Mouse (Mus musculus): ENCODE measurements around the gene Shank2. TPM values are rescaled to one million over a fixed set of nuclear protein-coding genes. Genes with fewer than 3 reads are reported as not detected.

Shank2 gene
- polyA plus RNA-seq, 1 experiment from 2014 or later: 9.7 TPM

DNA sequence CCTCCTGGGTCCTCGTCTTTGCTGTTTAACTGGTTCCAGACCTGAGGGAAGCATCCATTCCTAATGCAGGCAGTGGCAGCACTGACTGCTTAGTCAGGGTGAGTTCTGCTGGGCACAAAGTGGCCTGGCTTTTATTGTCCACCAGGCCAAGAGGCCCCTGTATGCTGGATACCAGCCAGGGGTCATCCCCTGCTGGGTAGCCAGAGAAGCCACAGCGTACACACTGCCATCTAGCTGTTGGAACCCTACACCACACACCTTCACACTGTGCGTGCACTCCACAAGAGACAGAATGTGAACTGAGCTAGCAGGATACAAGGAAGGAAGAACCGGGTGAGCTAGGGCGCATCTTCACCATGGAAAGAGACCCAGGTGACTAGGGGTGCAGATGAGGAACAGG lies 233.1 kb downstream of the Shank2 start:
- no peak overlapping the region for H3K4me3 ChIP-seq (replicated peaks; ENCODE audit: low read length)
- 59% methylated on average over 5 of the region's 5 CpGs for WGBS
- peaks cover 39% of the 10 kb centered on the region for H3K4me1 ChIP-seq (replicated peaks; ENCODE audit: control insufficient read depth, insufficient read depth, low read length)
- ATAC-seq: no peak
- H3K9me3 ChIP-seq (ENCODE audit: control insufficient read depth, low read length): no peaks in the 10 kb centered on the region
- no peak overlapping the region for H3K9ac ChIP-seq (replicated peaks; ENCODE audit: low read depth, low read length)
- H3K36me3 ChIP-seq (ENCODE audit: control insufficient read depth, insufficient read depth): no peaks in the 10 kb centered on the region
- H3K27ac ChIP-seq (ENCODE audit: low read length): no peak overlapping the region
- no peak overlapping the region for H3K4me2 ChIP-seq (ENCODE audit: low read length)
- no peaks in the 10 kb centered on the region for H3K27me3 ChIP-seq (replicated peaks; ENCODE audit: control insufficient read depth, insufficient read depth, low read length)

DNA sequence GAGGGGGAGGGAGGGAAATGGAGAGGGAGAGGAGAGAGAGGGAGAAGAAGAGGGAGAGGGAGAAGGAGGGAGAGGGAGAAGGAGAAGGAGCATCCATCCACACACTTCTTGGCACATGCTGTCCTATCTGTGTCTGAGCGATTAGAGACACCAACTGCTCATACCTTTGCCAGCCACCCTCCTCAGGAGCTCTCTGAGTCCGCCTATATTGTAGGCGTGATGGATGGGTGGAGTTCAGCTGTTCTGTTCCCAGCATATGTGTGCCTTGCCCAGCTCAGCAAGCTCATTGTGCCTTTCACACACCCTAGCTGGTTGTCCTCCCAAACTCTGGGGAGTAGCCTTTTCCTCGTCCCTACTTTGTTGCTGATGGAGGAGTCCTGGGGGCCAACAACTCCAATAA lies 233.8 kb downstream of the Shank2 start:
- H3K4me2 ChIP-seq (ENCODE audit: low read length): no peak overlapping the region
- H3K4me1 ChIP-seq (replicated peaks; ENCODE audit: control insufficient read depth, insufficient read depth, low read length): peaks cover 46% of the 10 kb centered on the region
- no peak overlapping the region for H3K4me3 ChIP-seq (replicated peaks; ENCODE audit: low read length)
- no peaks in the 10 kb centered on the region for H3K9me3 ChIP-seq (ENCODE audit: control insufficient read depth, low read length)
- no peak for ATAC-seq
- H3K9ac ChIP-seq (replicated peaks; ENCODE audit: low read depth, low read length): no peak overlapping the region
- H3K27me3 ChIP-seq (replicated peaks; ENCODE audit: control insufficient read depth, insufficient read depth, low read length): no peaks in the 10 kb centered on the region
- H3K27ac ChIP-seq (ENCODE audit: low read length): no peak overlapping the region
- 72% methylated on average over 4 of the region's 4 CpGs for WGBS
- no peaks in the 10 kb centered on the region for H3K36me3 ChIP-seq (ENCODE audit: control insufficient read depth, insufficient read depth)

DNA sequence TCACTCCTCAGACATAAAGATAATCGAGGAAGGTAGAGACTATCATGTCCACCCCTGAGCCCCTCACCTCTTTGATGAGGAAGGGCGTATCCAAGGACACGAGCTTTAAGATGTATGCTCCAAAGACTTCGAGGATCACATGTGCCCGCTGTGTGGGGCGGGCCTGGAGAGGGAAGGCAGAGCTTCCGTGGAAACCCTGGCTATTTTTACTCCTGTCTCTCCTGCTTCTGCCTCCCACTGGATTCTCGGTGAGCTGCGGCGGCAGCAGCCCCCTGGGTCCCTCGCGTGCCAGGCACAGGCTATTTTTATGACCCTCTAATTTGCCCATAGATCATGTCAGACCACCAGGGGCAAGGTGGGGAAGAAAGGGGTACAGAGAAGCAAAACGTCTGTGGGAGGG lies 235.1 kb downstream of the Shank2 start:
- Histone ChIP-seq H3K9ac (replicated peaks; ENCODE audit: low read depth, low read length) (no peak overlapping the region), H3K9me3 (ENCODE audit: control insufficient read depth, low read length) (no peaks in the 10 kb centered on the region), H3K4me1 (replicated peaks; ENCODE audit: control insufficient read depth, insufficient read depth, low read length) (peaks cover 52% of the 10 kb centered on the region), H3K4me3 (replicated peaks; ENCODE audit: low read length) (no peak overlapping the region), H3K36me3 (ENCODE audit: control insufficient read depth, insufficient read depth) (no peaks in the 10 kb centered on the region), H3K27me3 (replicated peaks; ENCODE audit: control insufficient read depth, insufficient read depth, low read length) (no peaks in the 10 kb centered on the region), H3K27ac (ENCODE audit: low read length) (no peak overlapping the region), H3K4me2 (ENCODE audit: low read length) (no peak overlapping the region)
- ATAC-seq: no peak
- WGBS: 84% methylated on average over 13 of the region's 13 CpGs

DNA sequence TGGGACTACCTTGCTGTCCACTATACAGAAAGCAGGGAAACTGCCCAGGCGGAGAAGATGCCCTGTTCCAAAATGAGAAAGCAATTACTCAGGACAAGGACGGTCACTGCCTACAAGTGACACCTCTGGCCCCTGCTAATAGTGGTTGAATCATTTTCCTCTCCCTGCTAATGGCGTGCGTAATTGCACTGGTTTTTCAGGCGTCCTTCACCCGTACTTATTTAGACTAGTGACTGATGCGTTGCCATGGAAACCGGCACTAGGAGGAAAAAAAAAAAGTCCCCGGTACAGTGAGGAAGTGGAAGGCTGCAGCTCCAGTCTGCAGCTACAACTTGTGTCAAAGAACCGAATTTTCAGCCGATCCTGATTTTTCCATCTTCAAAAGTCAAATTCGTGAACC lies 236.7 kb downstream of the Shank2 start:
- Histone ChIP-seq H3K27ac (ENCODE audit: low read length) (peak overlapping the region; percentile 67), H3K27me3 (replicated peaks; ENCODE audit: control insufficient read depth, insufficient read depth, low read length) (no peaks in the 10 kb centered on the region), H3K4me2 (ENCODE audit: low read length) (peak overlapping the region; percentile 57), H3K9me3 (ENCODE audit: control insufficient read depth, low read length) (no peaks in the 10 kb centered on the region), H3K4me1 (replicated peaks; ENCODE audit: control insufficient read depth, insufficient read depth, low read length) (peaks cover 43% of the 10 kb centered on the region), H3K4me3 (replicated peaks; ENCODE audit: low read length) (peak overlapping the region; percentile 43), H3K9ac (replicated peaks; ENCODE audit: low read depth, low read length) (peak overlapping the region; percentile 59; the same call in 1 of the 2 replicates), H3K36me3 (ENCODE audit: control insufficient read depth, insufficient read depth) (no peaks in the 10 kb centered on the region)
- WGBS: 11% methylated on average over 12 of the region's 12 CpGs
- ATAC-seq: peak; percentile 56

DNA sequence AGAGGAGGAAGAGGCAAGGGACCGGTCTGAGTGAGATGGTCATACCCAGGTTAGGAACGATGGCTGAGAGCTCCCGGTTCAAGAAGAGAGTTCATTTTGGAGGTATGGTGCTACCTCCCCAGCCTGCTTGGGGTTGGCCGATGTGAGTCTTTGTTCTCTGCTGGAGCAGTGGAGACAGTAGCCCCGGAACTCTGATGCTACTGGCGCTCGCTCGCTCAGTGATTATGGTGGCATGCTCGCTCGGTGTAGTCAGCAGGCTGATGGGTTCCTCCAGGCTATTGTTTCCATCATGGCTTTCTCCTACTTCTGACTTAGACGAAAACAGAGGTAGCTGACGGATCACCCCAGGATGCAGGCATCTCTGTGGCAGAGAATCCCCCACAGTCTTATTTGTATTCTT lies 237.3 kb downstream of the Shank2 start:
- peak; percentile 32 for ATAC-seq
- WGBS: 19% methylated on average over 12 of the region's 12 CpGs
- no peaks in the 10 kb centered on the region for H3K36me3 ChIP-seq (ENCODE audit: control insufficient read depth, insufficient read depth)

DNA sequence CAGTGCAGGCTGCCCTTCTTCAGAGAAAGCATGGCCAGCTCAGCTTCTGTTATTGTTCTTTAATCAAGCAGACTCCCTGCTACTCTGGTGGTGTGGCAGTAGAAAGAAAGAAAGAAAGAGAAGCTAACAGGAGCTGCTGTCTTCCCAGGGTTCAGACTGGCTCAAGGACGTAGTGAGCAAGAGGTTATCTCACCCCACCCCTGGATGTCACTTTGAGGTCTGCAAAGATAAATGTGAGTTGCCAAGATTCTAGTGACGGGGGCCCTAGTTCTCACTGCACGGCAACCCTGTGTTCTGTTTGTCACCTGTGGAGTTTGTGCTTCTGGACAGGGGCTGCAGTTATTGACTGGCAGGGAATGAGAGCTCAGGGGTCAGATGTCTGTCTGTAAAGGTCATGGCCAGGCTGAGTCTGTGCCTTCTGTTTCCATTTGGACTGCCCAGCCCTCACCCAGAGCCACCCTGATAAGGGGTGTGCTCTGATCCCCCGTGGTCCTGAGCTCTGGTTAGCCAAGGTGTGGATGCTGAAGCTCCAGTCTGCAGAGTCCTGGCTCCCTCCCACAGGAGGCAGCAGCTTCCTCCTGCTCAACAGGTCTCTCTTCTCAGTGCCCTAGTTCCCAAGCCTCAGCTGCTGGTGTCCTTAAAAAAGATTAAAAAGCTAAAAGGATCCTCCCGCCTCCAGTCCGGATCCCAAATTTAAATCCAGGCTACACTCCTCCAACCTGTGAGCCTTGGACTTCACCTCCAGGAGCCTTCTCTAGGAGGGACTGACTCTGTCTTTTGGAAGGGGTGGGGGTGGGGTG lies 238.0 kb downstream of the Shank2 start:
- peak overlapping the region; percentile 59 for H3K9ac ChIP-seq (replicated peaks; ENCODE audit: low read depth, low read length)
- peaks cover 43% of the 10 kb centered on the region for H3K4me1 ChIP-seq (replicated peaks; ENCODE audit: control insufficient read depth, insufficient read depth, low read length)
- no peaks in the 10 kb centered on the region for H3K27me3 ChIP-seq (replicated peaks; ENCODE audit: control insufficient read depth, insufficient read depth, low read length)

More for the DNA sequence above, 237.3 kb downstream of the Shank2 start:
- H3K9ac ChIP-seq (replicated peaks; ENCODE audit: low read depth, low read length): peak overlapping the region; percentile 59
- H3K4me2 ChIP-seq (ENCODE audit: low read length): peak overlapping the region; percentile 57
- peak overlapping the region; percentile 43 for H3K4me3 ChIP-seq (replicated peaks; ENCODE audit: low read length)
- no peaks in the 10 kb centered on the region for H3K27me3 ChIP-seq (replicated peaks; ENCODE audit: control insufficient read depth, insufficient read depth, low read length)
- peak overlapping the region; percentile 75 for H3K27ac ChIP-seq (ENCODE audit: low read length)
- peaks cover 43% of the 10 kb centered on the region for H3K4me1 ChIP-seq (replicated peaks; ENCODE audit: control insufficient read depth, insufficient read depth, low read length)
- H3K9me3 ChIP-seq (ENCODE audit: control insufficient read depth, low read length): no peaks in the 10 kb centered on the region

DNA sequence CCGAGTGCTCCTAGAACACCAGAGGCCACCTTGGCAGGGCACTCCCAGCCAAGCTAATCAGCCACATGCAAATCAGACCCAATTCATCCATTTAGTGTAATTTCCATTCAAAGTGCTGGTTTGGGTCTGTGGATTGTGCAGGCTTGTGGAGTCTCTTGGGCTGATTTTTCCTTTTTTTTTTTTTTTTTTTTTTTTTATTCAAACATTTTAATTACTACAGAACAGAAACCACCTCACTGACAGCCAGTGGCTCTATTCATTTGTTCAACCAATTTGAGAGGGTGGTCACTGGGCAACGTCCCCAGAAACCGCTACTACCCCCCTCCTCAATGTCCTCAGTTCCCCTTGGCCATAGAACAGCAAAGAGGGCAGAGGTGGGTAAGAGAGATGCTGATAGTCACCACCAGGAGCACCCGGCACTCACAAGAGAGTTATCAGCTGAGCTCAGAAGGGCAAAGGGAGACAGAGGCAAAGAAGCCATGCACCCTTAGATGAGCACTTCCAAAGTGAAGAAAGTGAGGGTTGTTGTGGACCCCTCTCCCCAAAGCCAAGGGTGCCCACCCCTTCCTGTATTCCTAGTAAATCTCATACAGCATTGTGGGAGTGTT lies 239.1 kb downstream of the Shank2 start:
- ATAC-seq: peak; percentile 29
- Histone ChIP-seq H3K27ac (ENCODE audit: low read length) (no peak overlapping the region), H3K4me2 (ENCODE audit: low read length) (peak overlapping the region; percentile 57), H3K4me3 (replicated peaks; ENCODE audit: low read length) (peak overlapping the region; percentile 43), H3K9ac (replicated peaks; ENCODE audit: low read depth, low read length) (no peak overlapping the region), H3K27me3 (replicated peaks; ENCODE audit: control insufficient read depth, insufficient read depth, low read length) (no peaks in the 10 kb centered on the region), H3K36me3 (ENCODE audit: control insufficient read depth, insufficient read depth) (no peaks in the 10 kb centered on the region), H3K9me3 (ENCODE audit: control insufficient read depth, low read length) (no peaks in the 10 kb centered on the region), H3K4me1 (replicated peaks; ENCODE audit: control insufficient read depth, insufficient read depth, low read length) (peaks cover 43% of the 10 kb centered on the region)
- 21% methylated on average over 4 of the region's 4 CpGs for WGBS

More for the DNA sequence above, 238.0 kb downstream of the Shank2 start:
- peak overlapping the region; percentile 57 for H3K4me2 ChIP-seq (ENCODE audit: low read length)
- ATAC-seq: no peak
- H3K27ac ChIP-seq (ENCODE audit: low read length): peak overlapping the region; percentile 75
- H3K9me3 ChIP-seq (ENCODE audit: control insufficient read depth, low read length): no peaks in the 10 kb centered on the region
- H3K4me3 ChIP-seq (replicated peaks; ENCODE audit: low read length): peak overlapping the region; percentile 43
- H3K36me3 ChIP-seq (ENCODE audit: control insufficient read depth, insufficient read depth): no peaks in the 10 kb centered on the region
- 34% methylated on average over 6 of the region's 6 CpGs for WGBS

DNA sequence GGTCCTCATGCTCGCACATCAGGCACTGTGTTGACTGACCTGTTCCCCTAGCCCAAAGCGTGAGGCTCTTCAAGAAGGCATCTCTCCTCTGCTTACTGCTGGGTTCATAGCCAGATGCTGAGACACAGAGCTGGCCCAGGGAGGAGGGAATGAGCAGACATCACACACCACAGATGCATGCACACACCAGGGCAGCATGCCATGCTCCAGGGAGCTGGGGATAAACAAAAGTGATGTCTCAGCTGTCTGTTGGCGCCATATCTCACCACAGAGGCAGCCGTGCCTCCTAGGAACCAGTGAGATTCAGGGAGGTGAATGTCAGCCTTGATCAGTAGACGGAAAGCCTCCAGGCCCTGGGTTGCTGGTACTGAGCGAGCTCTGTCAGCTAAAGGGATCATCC lies 242.5 kb downstream of the Shank2 start:
- H3K9ac ChIP-seq (replicated peaks; ENCODE audit: low read depth, low read length): no peak overlapping the region
- no peaks in the 10 kb centered on the region for H3K9me3 ChIP-seq (ENCODE audit: control insufficient read depth, low read length)
- no peak overlapping the region for H3K4me3 ChIP-seq (replicated peaks; ENCODE audit: low read length)
- H3K4me1 ChIP-seq (replicated peaks; ENCODE audit: control insufficient read depth, insufficient read depth, low read length): peaks cover 26% of the 10 kb centered on the region
- WGBS: 76% methylated on average over 6 of the region's 6 CpGs
- H3K27ac ChIP-seq (ENCODE audit: low read length): no peak overlapping the region
- no peaks in the 10 kb centered on the region for H3K27me3 ChIP-seq (replicated peaks; ENCODE audit: control insufficient read depth, insufficient read depth, low read length)
- no peak for ATAC-seq
- H3K4me2 ChIP-seq (ENCODE audit: low read length): no peak overlapping the region
- no peaks in the 10 kb centered on the region for H3K36me3 ChIP-seq (ENCODE audit: control insufficient read depth, insufficient read depth)

DNA sequence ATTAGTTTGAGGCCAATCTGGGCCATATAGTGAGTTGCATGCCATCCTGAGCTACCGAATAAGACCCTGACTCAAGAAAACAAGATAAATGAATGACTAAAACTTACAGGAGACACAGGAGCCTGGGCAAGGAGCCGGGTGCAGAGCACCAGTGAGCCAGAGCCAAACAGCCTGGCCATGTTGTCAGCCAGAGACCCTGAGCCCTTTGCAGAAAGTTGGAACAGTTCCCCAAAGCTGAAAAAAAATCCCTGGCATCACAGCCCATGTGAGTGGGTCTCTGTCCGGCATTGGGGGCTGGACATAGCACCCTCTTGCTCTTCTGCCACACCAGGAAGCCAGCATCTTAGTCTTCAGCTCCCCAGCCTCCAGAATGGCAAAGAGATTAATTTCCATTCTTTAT lies 244.5 kb downstream of the Shank2 start:
- ATAC-seq: no peak
- Histone ChIP-seq H3K9me3 (ENCODE audit: control insufficient read depth, low read length) (no peaks in the 10 kb centered on the region), H3K27me3 (replicated peaks; ENCODE audit: control insufficient read depth, insufficient read depth, low read length) (no peaks in the 10 kb centered on the region), H3K4me1 (replicated peaks; ENCODE audit: control insufficient read depth, insufficient read depth, low read length) (peaks cover 13% of the 10 kb centered on the region), H3K9ac (replicated peaks; ENCODE audit: low read depth, low read length) (no peak overlapping the region), H3K27ac (ENCODE audit: low read length) (no peak overlapping the region), H3K4me3 (replicated peaks; ENCODE audit: low read length) (no peak overlapping the region), H3K4me2 (ENCODE audit: low read length) (no peak overlapping the region), H3K36me3 (ENCODE audit: control insufficient read depth, insufficient read depth) (no peaks in the 10 kb centered on the region)
- 63% methylated on average over 3 of the region's 3 CpGs for WGBS
